Mouse (Mus musculus) regulatory T cell (primary cell): ENCODE measurements around the gene Ccdc51.

ENCODE experiments used
- in situ Hi-C: fragments of 300-600 bp; cut with MboI, MseI; formaldehyde crosslinking; loops from one replicate; pipeline ENCODE4 v1.15.1; 2025; ENCODE audit warnings: high pct_unique_total_duplicates

The Ccdc51 gene

DNA sequence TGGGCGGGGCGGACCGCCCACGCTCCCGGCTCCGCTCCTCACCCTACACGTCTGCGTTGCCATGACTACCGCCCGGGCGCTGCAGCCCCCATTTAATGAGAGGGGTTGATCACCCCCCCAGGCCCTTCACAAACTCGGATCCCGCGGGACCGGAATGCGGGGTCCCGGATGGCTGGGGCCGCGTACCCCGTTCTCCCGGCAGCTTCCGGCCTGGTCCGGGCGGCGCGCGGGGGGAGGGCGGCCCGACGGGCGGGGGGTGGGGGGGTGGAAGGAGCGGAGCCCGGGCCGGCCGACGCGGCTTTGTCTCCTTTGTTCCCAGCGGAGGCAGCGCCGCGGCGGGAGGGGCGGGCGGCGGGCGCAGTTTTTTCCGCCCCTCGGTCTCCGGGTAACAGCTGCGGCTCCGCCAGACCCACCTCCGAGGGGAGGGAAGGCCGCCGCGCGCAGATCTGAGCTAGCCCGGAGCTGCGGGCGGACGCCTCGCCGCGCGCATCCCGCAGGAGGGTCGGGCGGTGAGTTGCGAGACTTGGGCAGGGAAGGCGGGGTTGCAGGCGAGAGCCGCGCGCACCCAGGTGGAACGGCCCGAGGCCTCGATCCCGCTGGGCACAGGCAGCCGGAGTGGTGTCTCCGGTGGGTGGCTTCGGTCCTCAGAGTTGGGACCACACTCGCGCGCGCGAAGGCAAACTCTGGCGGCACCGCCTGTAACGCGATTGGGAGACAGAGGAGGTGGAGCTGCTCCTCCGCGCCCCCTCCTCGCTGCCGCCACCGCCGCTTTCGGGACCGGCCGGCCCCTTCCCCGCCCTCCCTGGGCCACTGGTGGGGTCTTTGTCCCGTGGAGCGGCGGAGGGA, 13.1 kb downstream of the Ccdc51 start, which contains the start of gene Plxnb1:
Gene Plxnb1 (plus strand): TSS at position 253 of the 846 bp plus-strand sequence.
- in situ Hi-C loops, result loop anchor here (10.0 kb wide), 1 partner anchor 241 kb away; the partner anchor contains the start of gene Slc26a6

- in situ Hi-C loops, result loop anchor here (10.0 kb wide), 1 partner anchor 241 kb away; the partner anchor contains the start of gene Slc26a6
Observed at GRCm38 (mm10) chr9:109096251-109096661, 14.0 kb downstream of the Ccdc51 start.

- in situ Hi-C loops, result loop anchor here (10.0 kb wide), 1 partner anchor 242 kb away; the partner anchor contains the start of gene Slc26a6
Observed at GRCm38 (mm10) chr9:109096856-109097255, 14.6 kb downstream of the Ccdc51 start.

- in situ Hi-C loops, result loop anchor here (10.0 kb wide), 1 partner anchor 242 kb away; the partner anchor contains the start of gene Slc26a6
Observed at GRCm38 (mm10) chr9:109097291-109097690, 15.0 kb downstream of the Ccdc51 start.

- in situ Hi-C loops, result loop anchor here (10.0 kb wide), 1 partner anchor 243 kb away; the partner anchor contains the start of gene Slc26a6
Observed at GRCm38 (mm10) chr9:109097831-109098230, 15.5 kb downstream of the Ccdc51 start.

DNA sequence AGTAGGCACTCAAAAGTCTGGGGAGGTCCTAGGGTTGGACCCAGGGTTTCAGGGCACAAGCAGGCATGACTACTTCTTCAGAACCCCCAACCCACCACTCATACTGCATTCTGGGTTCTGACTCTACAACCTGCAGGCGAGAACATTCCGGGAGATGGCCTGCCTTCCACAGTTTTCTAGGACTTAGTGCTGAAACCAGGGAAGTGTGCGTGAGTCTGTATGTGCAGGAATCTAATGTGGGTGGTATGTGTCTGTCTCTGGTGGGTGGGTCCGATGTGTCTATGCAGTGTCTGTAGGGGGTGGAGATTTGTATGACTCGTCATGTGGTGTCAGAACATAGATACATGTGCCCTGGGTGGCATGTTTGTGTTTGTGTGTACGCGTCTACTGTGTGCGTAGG, 16.1 kb downstream of the Ccdc51 start:
- in situ Hi-C loops, result loop anchor here (10.0 kb wide), 1 partner anchor 244 kb away; the partner anchor contains the start of gene Slc26a6

- in situ Hi-C loops, result loop anchor here (10.0 kb wide), 1 partner anchor 244 kb away; the partner anchor contains the start of gene Slc26a6
Observed at GRCm38 (mm10) chr9:109098969-109099368, 16.7 kb downstream of the Ccdc51 start.

- in situ Hi-C loops, result loop anchor here (10.0 kb wide), 1 partner anchor 1084 kb away; no protein-coding TSS in a partner anchor
Observed at GRCm38 (mm10) chr9:109100307-109100928, 18.1 kb downstream of the Ccdc51 start.

- in situ Hi-C loops, result loop anchor here (10.0 kb wide), 1 partner anchor 1083 kb away; no protein-coding TSS in a partner anchor
Observed at GRCm38 (mm10) chr9:109101933-109102445, 19.7 kb downstream of the Ccdc51 start.

DNA sequence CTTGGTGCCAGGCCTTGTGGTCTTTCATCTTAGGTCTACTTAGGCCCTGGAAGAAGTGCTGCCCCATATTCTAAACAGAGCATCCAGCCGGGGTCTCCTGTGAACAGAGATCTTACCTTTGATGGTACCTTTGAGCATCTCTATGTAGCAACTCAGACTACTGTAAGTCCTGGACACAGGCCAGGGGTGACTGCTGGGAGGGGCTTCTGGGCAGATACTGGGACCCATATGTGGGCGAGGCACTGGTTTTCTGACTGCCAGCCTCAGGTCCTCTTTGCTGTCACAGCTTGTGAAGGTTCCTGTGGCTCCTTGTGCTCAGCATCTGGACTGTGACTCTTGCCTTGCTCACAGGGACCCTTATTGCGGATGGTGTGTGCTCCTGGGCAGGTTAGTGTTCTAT, 20.2 kb downstream of the Ccdc51 start:
- in situ Hi-C loops, result loop anchor here (10.0 kb wide), 1 partner anchor 1082 kb away; no protein-coding TSS in a partner anchor

- in situ Hi-C loops, result loop anchor here (10.0 kb wide), 1 partner anchor 1082 kb away; no protein-coding TSS in a partner anchor
Observed at GRCm38 (mm10) chr9:109103250-109103649, 21.0 kb downstream of the Ccdc51 start.

DNA sequence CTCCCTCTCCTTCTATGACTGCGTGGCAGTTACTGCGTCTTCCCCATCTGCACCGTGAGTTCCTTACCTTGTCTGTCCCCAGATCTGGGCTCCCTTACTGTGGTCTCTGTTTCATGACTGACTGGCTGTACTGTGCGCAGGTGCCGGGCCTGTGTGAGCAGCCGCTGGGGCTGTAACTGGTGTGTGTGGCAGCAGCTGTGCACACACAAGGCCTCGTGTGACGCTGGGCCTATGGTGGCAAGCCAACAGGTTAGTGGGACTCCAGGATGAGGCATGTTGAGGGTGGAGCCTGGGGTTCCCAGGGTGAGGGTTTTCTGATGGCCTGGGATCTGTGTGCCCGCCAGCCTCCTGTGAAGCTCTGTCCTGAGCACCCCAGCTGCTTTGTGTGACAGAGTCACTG, 21.8 kb downstream of the Ccdc51 start:
- in situ Hi-C loops, result loop anchor here (10.0 kb wide), 1 partner anchor 1081 kb away; no protein-coding TSS in a partner anchor

DNA sequence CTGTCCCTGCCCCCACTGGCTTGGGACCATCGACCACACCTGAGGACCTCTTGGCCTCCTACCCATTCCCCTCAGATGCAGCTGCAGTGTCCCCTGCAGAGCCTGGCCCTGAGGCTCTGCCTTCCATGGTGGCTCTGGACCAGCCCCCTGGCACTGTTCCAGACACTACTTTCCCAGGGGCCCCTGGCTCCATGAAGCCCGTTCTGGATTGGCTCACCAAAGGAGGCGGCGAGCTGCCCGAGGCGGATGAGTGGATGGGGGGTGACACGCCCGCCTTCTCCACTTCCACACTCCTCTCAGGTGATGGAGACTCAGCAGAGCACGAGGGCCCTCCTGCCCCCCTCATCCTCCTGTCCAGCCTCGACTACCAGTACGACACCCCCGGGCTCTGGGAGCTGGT, 22.7 kb downstream of the Ccdc51 start:
- in situ Hi-C loops, result loop anchor here (10.0 kb wide), 1 partner anchor 1080 kb away; no protein-coding TSS in a partner anchor

DNA sequence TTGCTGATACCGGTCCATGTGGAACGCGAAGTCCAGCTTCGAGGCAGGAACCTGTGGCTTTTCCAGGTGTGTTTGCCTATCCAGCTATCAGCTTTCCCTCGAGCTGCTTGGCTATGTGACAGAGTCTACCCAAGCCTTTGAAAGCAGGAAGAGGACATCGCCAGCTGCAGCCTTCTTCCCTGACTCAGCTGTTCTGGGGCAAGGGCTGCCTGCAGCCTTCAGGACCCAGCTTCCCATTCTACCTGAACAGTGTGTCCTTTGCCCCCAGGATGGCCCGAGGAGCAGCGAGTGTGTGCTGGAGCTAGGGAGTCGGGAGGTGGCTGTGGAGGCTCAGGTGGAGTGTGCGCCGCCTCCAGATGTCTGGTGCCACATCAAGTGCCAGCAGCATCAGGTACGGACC, 23.4 kb downstream of the Ccdc51 start:
- in situ Hi-C loops, result loop anchor here (10.0 kb wide), 1 partner anchor 1079 kb away; no protein-coding TSS in a partner anchor

- in situ Hi-C loops, result loop anchor here (10.0 kb wide), 1 partner anchor 1077 kb away; no protein-coding TSS in a partner anchor
Observed at GRCm38 (mm10) chr9:109107341-109107740, 25.0 kb downstream of the Ccdc51 start.

- in situ Hi-C loops, result no loop called here
Observed at GRCm38 (mm10) chr9:109110240-109110639, 27.9 kb downstream of the Ccdc51 start.

DNA sequence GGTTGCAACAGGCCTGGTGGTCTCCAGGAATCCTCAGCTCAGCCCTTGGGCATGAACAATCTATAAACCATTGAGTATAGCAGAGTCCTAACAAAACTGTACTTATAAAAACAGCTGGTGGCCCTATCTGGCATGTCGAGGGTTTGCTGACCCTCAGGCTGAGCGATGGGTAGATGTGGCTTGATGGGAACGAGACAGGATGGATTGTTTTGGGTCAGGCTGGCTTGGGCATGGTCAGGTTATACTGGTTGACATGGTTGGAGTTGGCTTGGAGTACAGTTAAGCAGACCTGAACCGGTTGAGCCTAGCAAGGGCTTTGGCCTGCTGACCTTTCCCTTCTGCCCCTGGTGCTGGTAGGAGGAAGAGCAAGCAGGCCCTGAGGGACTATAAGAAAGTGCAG, 28.8 kb downstream of the Ccdc51 start:
- in situ Hi-C loops, result no loop called here

DNA sequence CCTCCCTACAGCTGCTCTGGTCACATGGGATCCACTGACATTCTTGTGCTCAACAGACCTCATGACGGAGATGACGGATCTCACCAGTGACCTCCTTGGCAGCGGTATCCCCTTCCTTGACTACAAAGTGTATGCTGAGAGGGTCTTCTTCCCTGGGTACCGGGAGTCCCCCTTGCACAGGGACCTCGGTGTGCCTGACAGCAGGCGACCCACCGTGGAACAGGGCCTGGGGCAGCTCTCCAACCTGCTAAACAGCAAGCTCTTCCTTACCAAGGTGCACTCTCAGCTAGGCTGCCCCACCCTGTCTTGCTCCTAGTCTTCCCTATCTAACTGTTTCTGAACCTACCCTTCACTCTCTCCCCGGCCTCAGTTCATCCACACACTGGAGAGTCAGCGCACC, 29.3 kb downstream of the Ccdc51 start:
- in situ Hi-C loops, result no loop called here

DNA sequence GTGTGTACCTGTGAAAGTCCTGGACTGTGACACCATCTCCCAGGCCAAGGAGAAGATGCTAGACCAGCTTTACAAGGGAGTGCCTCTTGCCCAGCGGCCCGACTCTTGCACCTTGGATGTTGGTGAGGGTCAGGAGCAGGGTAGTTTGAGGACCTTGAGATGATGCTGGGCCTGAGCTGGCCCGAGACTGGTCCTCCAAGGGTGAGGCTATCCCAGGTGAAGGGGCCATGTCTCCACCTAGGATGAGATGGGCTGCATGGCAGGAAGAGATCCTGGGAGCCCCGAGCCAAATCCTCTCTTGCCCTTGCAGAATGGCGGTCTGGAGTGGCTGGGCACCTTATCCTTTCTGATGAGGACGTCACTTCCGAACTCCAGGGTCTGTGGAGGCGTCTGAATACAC, 31.0 kb downstream of the Ccdc51 start:
- in situ Hi-C loops, result no loop called here

DNA sequence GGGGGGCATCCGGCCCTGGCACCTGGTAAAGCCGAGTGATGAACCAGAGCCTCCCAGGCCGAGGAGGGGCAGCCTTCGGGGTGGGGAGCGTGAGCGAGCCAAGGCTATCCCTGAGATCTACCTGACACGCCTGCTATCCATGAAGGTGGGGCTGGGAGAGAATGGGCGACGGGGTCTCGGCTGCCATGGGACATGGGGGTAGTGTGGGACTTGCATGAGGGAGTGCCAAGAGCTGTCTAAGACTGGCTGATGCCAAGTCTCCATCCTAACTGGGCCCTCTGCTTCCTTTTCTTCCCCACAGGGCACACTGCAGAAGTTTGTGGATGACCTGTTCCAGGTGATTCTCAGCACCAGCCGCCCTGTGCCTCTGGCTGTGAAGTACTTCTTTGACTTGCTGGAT, 32.0 kb downstream of the Ccdc51 start:
- in situ Hi-C loops, result no loop called here

DNA sequence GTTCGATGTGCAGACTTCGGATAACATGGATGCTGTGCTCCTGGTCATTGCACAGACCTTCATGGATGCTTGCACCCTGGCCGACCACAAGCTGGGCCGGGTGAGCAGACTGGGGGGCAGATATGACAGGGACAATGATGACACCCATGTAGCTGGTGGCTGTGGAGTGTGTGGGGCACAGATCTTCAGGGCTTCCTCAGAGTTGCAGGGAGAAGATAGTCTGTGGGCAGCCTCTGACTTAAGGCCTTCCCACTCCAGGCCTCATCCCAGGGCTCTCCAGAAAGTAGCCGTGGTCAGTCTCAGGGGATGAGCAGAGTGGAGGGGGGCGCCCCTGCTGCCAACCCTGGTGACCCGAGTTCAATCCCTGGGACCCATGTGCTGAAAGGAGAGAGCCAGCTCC, 32.6 kb downstream of the Ccdc51 start:
- in situ Hi-C loops, result no loop called here
